Mouse (Mus musculus) limb, embryonic 14.5 days (tissue): Measurements from ENCODE around the gene Ddx19a. TPM values are rescaled to one million over a fixed set of nuclear protein-coding genes. Genes with fewer than 3 reads are reported as not detected.
A peak's percentile ranks its signal among the peaks of the same experiment; 100 is the strongest.

ENCODE experiments used
- ATAC-seq: fragments of 200-750 bp; cut with Nextera tagmentation; 2 replicates; pipeline ENCODE4 v1.8.0; 2017; ENCODE audit warnings: low read depth, moderate number of reproducible peaks, moderate TSS enrichment; ENCODE audit not compliant: low FRiP score
- DNase-seq: peaks from one replicate; pipeline ENCODE4 v3.0.0-alpha.2; 2015; ENCODE audit warnings: low spot score
- H3K27ac ChIP-seq: fragments of 300-500 bp; sonication (generic); replicated peaks from 2 replicates; pipeline ENCODE4 v1.5.1; 2014; ENCODE audit warnings: low read depth, mild to moderate bottlenecking, low read length, moderate library complexity, mixed read lengths
- H3K27me3 ChIP-seq: fragments of 300-500 bp; sonication (generic); 2 replicates; pipeline ENCODE4 v1.6.1; 2014; ENCODE audit warnings: low read length, mixed read lengths; ENCODE audit not compliant: control insufficient read depth, insufficient read depth
- H3K36me3 ChIP-seq: fragments of 300-500 bp; sonication (generic); 2 replicates; pipeline ENCODE4 v1.6.1; 2014; ENCODE audit warnings: mild to moderate bottlenecking, low read length, moderate library complexity, mixed read lengths; ENCODE audit not compliant: control insufficient read depth, insufficient read depth
- H3K4me1 ChIP-seq: fragments of 300-500 bp; sonication (generic); 2 replicates; pipeline ENCODE4 v1.6.1; 2014; ENCODE audit warnings: antibody characterized with exemption, low read length, mixed read lengths; ENCODE audit not compliant: control insufficient read depth, insufficient read depth
- H3K4me2 ChIP-seq: fragments of 300-500 bp; sonication (generic); replicated peaks from 2 replicates; pipeline ENCODE4 v1.6.1; 2014; ENCODE audit warnings: low read depth, mild to moderate bottlenecking, low read length, moderate library complexity; ENCODE audit not compliant: severe bottlenecking
- H3K4me3 ChIP-seq: fragments of 300-500 bp; sonication (generic); replicated peaks from 2 replicates; pipeline ENCODE4 v1.5.1; 2014; ENCODE audit warnings: low read length
- H3K9ac ChIP-seq: fragments of 300-500 bp; sonication (generic); 2 replicates; pipeline ENCODE4 v1.6.1; 2014; ENCODE audit warnings: mild to moderate bottlenecking, low read depth, low read length, moderate library complexity; ENCODE audit not compliant: severe bottlenecking
- H3K9me3 ChIP-seq: fragments of 300-500 bp; sonication (generic); 2 replicates; pipeline ENCODE4 v1.6.1; 2016; ENCODE audit warnings: low read length; ENCODE audit not compliant: control insufficient read depth
- POLR2A ChIP-seq: fragments of 200-500 bp; IDR thresholded peaks from 2 replicates; pipeline ENCODE4 v1.8.0; 2012; ENCODE audit warnings: inconsistent platforms, mild to moderate bottlenecking, moderate library complexity, borderline replicate concordance; ENCODE audit not compliant: insufficient read depth, insufficient read length; ENCODE audit errors: extremely low read depth
- WGBS: fragments of 180-500 bp; shearing (Covaris S2); extraction: QIAGEN DNeasy Blood & Tissue Kit; methylation state at CpG from one replicate; pipeline ENCODE4 v1.1.7; 2014; 5-methylcytosine and 5-hydroxymethylcytosine counted together
- polyA plus RNA-seq, 2 experiments: library from polyadenylated mRNA; depleted of rRNA in 1 of 2; stranded (reverse) in 1 of 2; unstranded in 1 of 2; fragments of >200 nt; fragmentation: Nextera tagmentation in 1 of 2; extraction: Ambion mirVana in 1 of 2; gene quantifications; 2 replicates each; pipeline versions ENCODE4 v1.2.1 to v1.2.3; 2012 to 2014

The Ddx19a gene
- polyA plus RNA-seq, 2 experiments: 19.5 to 57.8 TPM

GRCm38 (mm10) chr8:110954776-110955175 lies 42.8 kb downstream of the Ddx19a start:
- ATAC-seq: no peak
- no peak for TF ChIP-seq POLR2A
- no peaks in the 10 kb centered on the region for H3K4me1 ChIP-seq
- no peak for DNase-seq
- H3K36me3 ChIP-seq: peaks cover 34% of the 10 kb centered on the region
- H3K4me2 ChIP-seq: no peak overlapping the region
- H3K27me3 ChIP-seq: no peaks in the 10 kb centered on the region
- H3K9me3 ChIP-seq: no peaks in the 10 kb centered on the region
- no peak overlapping the region for H3K4me3 ChIP-seq
- 80% methylated on average over 8 of the region's 8 CpGs for WGBS
- H3K27ac ChIP-seq: no peak overlapping the region
- H3K9ac ChIP-seq: no peak overlapping the region

GRCm38 (mm10) chr8:110950065-110950484 lies 47.5 kb downstream of the Ddx19a start:
- WGBS: 74% methylated on average over 17 of the region's 17 CpGs
- H3K36me3 ChIP-seq: peaks cover 12% of the 10 kb centered on the region
- H3K27ac ChIP-seq: no peak overlapping the region
- no peaks in the 10 kb centered on the region for H3K4me1 ChIP-seq
- no peaks in the 10 kb centered on the region for H3K27me3 ChIP-seq
- DNase-seq: no peak
- no peak for TF ChIP-seq POLR2A
- H3K9me3 ChIP-seq: no peaks in the 10 kb centered on the region
- ATAC-seq: 0 out of 2 replicates have a peak, but pooled peaks have one; percentile 47
- H3K4me2 ChIP-seq: no peak overlapping the region
- no peak overlapping the region for H3K9ac ChIP-seq
- no peak overlapping the region for H3K4me3 ChIP-seq

GRCm38 (mm10) chr8:110945716-110946115 lies 51.9 kb downstream of the Ddx19a start:
- no peak for DNase-seq
- no peak for TF ChIP-seq POLR2A
- no peak for ATAC-seq
- no peaks in the 10 kb centered on the region for H3K4me1 ChIP-seq
- no peak overlapping the region for H3K4me2 ChIP-seq
- 95% methylated on average over 4 of the region's 4 CpGs for WGBS
- H3K36me3 ChIP-seq: peaks cover 9% of the 10 kb centered on the region
- H3K9ac ChIP-seq: no peak overlapping the region
- no peak overlapping the region for H3K27ac ChIP-seq
- H3K4me3 ChIP-seq: no peak overlapping the region
- no peaks in the 10 kb centered on the region for H3K9me3 ChIP-seq
- H3K27me3 ChIP-seq: no peaks in the 10 kb centered on the region

- Histone ChIP-seq H3K9ac (no peak overlapping the region), H3K27ac (no peak overlapping the region), H3K4me1 (no peaks in the 10 kb centered on the region), H3K27me3 (no peaks in the 10 kb centered on the region), H3K4me2 (no peak overlapping the region), H3K36me3 (peaks cover 9% of the 10 kb centered on the region), H3K4me3 (no peak overlapping the region), H3K9me3 (no peaks in the 10 kb centered on the region)
- ATAC-seq (no peak), DNase-seq (no peak)
- no peak for TF ChIP-seq POLR2A
- WGBS: 89% methylated on average over 7 of the region's 7 CpGs
Measured at GRCm38 (mm10) chr8:110944276-110944876, 53.2 kb downstream of the Ddx19a start.

GRCm38 (mm10) chr8:110941453-110941948 lies 56.1 kb downstream of the Ddx19a start:
- no peak for ATAC-seq
- WGBS: 63% methylated on average over 10 of the region's 10 CpGs
- Histone ChIP-seq H3K27me3 (no peaks in the 10 kb centered on the region), H3K36me3 (peaks cover 3% of the 10 kb centered on the region), H3K4me3 (no peak overlapping the region), H3K4me2 (no peak overlapping the region), H3K9me3 (no peaks in the 10 kb centered on the region), H3K4me1 (peaks cover 4% of the 10 kb centered on the region), H3K9ac (no peak overlapping the region), H3K27ac (peak overlapping the region; percentile 9; the same call in 1 of the 2 replicates)
- DNase-seq: peak; percentile 66
- TF ChIP-seq POLR2A: no peak
